Mouse (Mus musculus) olfactory bulb, adult 2 months (tissue): ENCODE results near the gene Ksr2.

ENCODE experiments used
- CTCF ChIP-seq: fragments of 200-500 bp; IDR thresholded peaks from 2 replicates; pipeline ENCODE4 v1.5.1; 2012; ENCODE audit warnings: low read depth, mild to moderate bottlenecking, low read length, moderate library complexity; ENCODE audit not compliant: insufficient read depth
- POLR2A ChIP-seq: fragments of 200-500 bp; IDR thresholded peaks from 2 replicates; pipeline ENCODE4 v1.6.1; 2012; ENCODE audit warnings: mild to moderate bottlenecking, low read depth, low read length, moderate library complexity; ENCODE audit not compliant: insufficient read depth

- TF ChIP-seq CTCF = no peak
- TF ChIP-seq POLR2A = no peak
Measured at GRCm38 (mm10) chr5:117757696-117758482, 344.1 kb downstream of the Ksr2 start.
